In genomic region chr15:25758500-25759086, GRCm38 (mm10) we compare ENCODE assay signal across 8 mouse cellular contexts.
DNase-seq lines count a peak whose midpoint lies in the region; ATAC-seq lines count a peak whose summit lies in the region.

No protein-coding gene starts in this region.

- peak overlapping the region; percentile 33 for H3K4me3 ChIP-seq in forebrain, embryonic 15.5 days
- peak overlapping the region; percentile 64 for H3K4me3 ChIP-seq in midbrain, embryonic 10.5 days

- peak overlapping the region; percentile 51 for H3K4me2 ChIP-seq in forebrain, embryonic 15.5 days (replicated peaks)

- peak; percentile 80 for DNase-seq in kidney, postnatal 14 days
- DNase-seq in midbrain, embryonic 10.5 days (ENCODE audit: low spot score) = peak; percentile 43
- no peak for DNase-seq in spleen, postnatal 14 days (ENCODE audit: low spot score in 2 of 2)
- DNase-seq in c-Kit-positive CD71-positive TER-119-positive erythroid progenitor cells, embryonic 14.5 days (ENCODE audit: low spot score) = no peak
- DNase-seq in thymus, postnatal 10 days (ENCODE audit: low spot score in 2 of 2) = no peak

- 11% methylated on average over 15 of the region's 15 CpGs for WGBS in forebrain, embryonic 15.5 days
- 49% methylated on average over 15 of the region's 15 CpGs for WGBS in midbrain, embryonic 10.5 days

- ATAC-seq in common myeloid progenitor, adult 5-6 weeks (replicated peaks; ENCODE audit: low read depth, poor library complexity, severe bottlenecking) = peak; percentile 72
- ATAC-seq in forebrain, embryonic 15.5 days (replicated peaks) = no peak
- ATAC-seq in frontal cortex, adult (ENCODE audit: low TSS enrichment) = no peak

- peak overlapping the region; percentile 50 for H3K9ac ChIP-seq in forebrain, embryonic 15.5 days (replicated peaks)

- H3K27ac ChIP-seq in forebrain, embryonic 15.5 days (replicated peaks) = peak overlapping the region; percentile 92
- H3K27ac ChIP-seq in midbrain, embryonic 10.5 days (replicated peaks) = peak overlapping the region; percentile 90

- no peaks in the 10 kb centered on the region for H3K9me3 ChIP-seq in forebrain, embryonic 15.5 days
- H3K9me3 ChIP-seq in midbrain, embryonic 10.5 days (replicated peaks) = 0 out of 2 replicates have a peak, but pooled peaks cover 5% of the 10 kb centered on the region

- H3K4me1 ChIP-seq in forebrain, embryonic 15.5 days = peaks cover 78% of the 10 kb centered on the region
- peaks cover 100% of the 10 kb centered on the region for H3K4me1 ChIP-seq in midbrain, embryonic 10.5 days

- no peaks in the 10 kb centered on the region for H3K36me3 ChIP-seq in forebrain, embryonic 15.5 days
- peaks cover 9% of the 10 kb centered on the region for H3K36me3 ChIP-seq in midbrain, embryonic 10.5 days

- no peaks in the 10 kb centered on the region for H3K27me3 ChIP-seq in forebrain, embryonic 15.5 days
- H3K27me3 ChIP-seq in midbrain, embryonic 10.5 days (ENCODE audit: low read depth, poor library complexity, severe bottlenecking) = no peaks in the 10 kb centered on the region

Comparison
In these comparisons a context has a peak if more than half of its experiments do, and no peak if none do; other contexts are left out.
1. DNase-seq: peak in kidney, postnatal 14 days (single experiment) and midbrain, embryonic 10.5 days (single experiment); none in spleen, postnatal 14 days (0 of 2), c-Kit-positive CD71-positive TER-119-positive erythroid progenitor cells, embryonic 14.5 days (single experiment) and thymus, postnatal 10 days (0 of 2).